Mouse (Mus musculus) urinary bladder, adult 18-20 months (tissue): ENCODE results near the gene Gm13279.
"Not testable (repeated sequence)": the region's sequence is repeated elsewhere in the genome, so short reads cannot be mapped to it uniquely, and the experiment has no call there.

ENCODE experiments used
- DNase-seq, 2 experiments: peaks; one replicate each; pipeline ENCODE4 v3.0.0; 2022; ENCODE audit warnings: low spot score in 2 of 2, mixed read lengths in 2 of 2

The Gm13279 gene

GRCm38 (mm10) chr4:88793936-88794675, 3.1 kb upstream of the Gm13279 start, which contains the start of gene Gm13275:
Gene Gm13275 (plus strand): TSS chr4:88794487.
- DNase-seq = peak; percentile 75 to 100

DNA sequence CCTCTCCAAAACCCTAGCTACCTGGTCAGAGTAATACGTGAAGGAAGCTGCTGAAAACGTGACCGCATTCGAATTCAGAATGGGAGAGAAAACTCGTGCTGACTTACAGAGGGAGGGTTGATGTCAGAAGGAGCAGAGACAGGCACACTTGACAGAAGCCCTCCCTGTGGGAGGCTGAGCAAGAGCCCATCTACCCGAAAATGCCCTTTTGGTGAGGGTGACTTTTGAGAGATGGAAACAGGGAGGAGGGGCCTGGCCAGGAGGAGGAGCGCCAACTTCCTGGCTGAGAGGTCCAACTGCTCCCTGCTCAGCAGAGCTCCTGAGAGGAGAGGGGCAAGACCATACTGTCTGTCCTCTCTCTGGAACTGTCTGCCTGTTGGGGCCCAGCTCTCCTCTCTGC, 2.2 kb downstream of the Gm13279 start, which contains the start of gene Gm13285:
Gene Gm13285, plus strand, starts transcription at position 301 of the 400 bp plus-strand sequence.
- not testable (repeated sequence) for DNase-seq

GRCm38 (mm10) chr4:88802954-88803353, 5.8 kb downstream of the Gm13279 start, which contains the start of gene Gm13287:
Gene Gm13287 (plus strand): TSS chr4:88803254.
- DNase-seq = not testable (repeated sequence)

DNA sequence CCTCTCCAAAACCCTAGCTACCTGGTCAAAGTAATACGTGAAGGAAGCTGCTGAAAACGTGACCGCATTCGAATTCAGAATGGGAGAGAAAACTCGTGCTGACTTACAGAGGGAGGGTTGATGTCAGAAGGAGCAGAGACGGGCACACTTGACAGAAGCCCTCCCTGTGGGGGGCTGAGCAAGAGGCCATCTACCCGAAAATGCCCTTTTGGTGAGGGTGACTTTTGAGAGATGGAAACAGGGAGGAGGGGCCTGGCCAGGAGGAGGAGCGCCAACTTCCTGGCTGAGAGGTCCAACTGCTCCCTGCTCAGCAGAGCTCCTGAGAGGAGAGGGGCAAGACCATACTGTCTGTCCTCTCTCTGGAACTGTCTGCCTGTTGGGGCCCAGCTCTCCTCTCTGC, 8.0 kb downstream of the Gm13279 start, which contains the start of gene Gm13288:
Gene Gm13288, plus strand, starts transcription at position 301 of the 400 bp plus-strand sequence.
- DNase-seq = not testable (repeated sequence)

DNA sequence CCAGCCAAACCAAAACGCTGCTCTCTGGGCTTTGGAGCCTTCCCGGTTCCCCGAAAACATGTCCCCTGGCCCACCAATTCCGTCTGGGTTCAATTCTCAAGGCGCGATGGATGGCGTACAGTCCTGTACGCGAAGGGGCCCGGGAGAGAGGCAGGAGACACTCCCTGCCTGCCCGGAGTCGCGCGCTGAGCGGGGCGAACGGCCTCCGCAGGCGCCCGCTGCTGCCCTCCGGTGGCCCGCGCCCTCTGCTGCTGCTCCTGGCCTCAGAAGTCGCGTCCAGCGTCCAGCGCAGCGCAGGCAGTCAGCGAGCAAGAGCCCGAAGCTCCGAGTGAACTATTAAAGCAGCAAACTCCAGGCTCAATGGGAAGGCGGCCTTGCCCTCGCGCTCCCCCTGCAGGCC, 8.6 kb downstream of the Gm13279 start:
- peak in 1 of 2 experiments; percentile 18 for DNase-seq

DNA sequence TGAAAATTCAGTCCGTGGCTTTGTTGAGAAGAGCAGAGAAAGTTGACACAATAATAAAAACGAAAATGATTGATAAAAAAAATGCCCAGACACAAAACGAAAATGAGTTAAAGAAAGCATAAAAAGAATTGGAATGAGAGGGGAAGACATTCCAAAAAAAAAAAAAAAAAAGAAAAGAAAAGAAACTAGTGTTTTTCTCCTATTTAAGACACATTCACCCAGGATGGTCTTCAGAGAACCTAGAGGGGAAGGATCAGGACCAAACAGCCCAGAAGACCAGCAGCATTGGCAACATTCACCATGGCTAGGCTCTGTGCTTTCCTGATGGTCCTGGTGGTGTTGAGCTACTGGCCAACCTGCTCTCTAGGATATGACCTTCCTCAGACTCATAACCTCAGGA, 18.7 kb downstream of the Gm13279 start, which contains the start of gene Ifna7:
Gene Ifna7, plus strand, starts transcription at position 301 of the 400 bp plus-strand sequence.
- DNase-seq = no peak

GRCm38 (mm10) chr4:88819659-88820058, 22.5 kb downstream of the Gm13279 start, which contains the start of gene Ifna11:
Gene Ifna11 (plus strand): TSS chr4:88819959.
- no peak for DNase-seq

DNA sequence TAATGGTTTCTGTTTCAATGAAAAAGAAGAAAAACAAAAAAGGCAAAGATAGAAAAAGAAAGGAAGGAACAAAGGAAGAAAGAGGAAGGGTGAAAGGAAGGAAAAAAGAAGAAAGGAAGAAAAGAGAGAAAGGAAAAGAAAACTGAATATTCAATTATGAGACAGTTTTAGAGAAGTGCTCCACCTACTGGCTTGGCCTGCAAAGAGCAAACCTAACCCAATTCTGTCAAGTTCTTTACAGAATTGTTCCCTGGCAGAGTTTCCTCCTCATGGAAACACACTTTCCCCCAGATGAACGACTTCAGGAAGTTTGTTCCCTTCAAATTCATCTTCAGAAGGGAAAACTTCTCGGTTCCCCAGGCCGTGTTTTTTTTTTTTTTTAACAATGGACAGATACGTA, 25.8 kb downstream of the Gm13279 start:
- no peak for DNase-seq

DNA sequence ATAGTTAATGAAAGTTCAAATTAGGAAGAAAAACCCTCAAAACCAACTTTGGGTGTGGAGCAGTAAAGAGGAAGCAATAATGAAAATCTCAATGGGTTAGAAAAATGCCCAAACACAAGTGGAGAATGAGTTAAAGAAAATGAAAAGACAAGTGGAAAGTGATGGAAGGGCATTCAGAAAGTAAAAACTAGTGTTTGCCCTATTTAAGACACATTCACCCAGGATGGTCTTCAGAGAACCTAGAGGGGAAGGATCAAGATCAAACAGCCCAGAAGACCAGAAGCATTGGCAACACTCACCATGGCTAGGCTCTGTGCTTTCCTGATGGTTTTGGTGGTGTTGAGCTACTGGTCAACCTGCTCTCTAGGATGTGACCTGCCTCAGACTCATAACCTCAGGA, 29.9 kb downstream of the Gm13279 start, which contains the start of gene Ifna6:
Gene Ifna6, plus strand, starts transcription at position 301 of the 400 bp plus-strand sequence.
- not testable (repeated sequence) for DNase-seq

DNA sequence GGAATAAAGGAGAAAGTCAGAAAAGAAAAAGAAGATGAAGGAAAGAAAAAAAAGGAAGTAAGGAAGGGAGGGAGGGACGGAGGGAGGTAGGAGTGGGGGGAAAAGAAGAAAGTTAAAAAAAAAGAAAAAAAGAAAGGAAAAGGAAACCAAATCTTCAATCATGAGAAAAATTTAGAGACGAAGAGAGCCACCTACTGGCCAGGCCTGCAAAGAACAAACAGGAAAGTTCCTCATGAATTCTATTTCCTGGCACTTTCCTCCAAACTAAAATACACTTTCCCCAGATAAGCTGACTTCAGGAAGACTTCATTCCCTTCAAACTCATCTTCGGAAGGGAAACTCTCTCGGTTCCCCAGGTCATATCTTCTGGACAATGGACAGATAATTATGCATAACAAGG, 33.3 kb downstream of the Gm13279 start:
- DNase-seq = peak in 1 of 2 experiments; percentile 15

GRCm38 (mm10) chr4:88835225-88835624, 38.0 kb downstream of the Gm13279 start, which contains the start of gene Ifna5:
Gene Ifna5 (plus strand): TSS chr4:88835525.
- not testable (repeated sequence) for DNase-seq

DNA sequence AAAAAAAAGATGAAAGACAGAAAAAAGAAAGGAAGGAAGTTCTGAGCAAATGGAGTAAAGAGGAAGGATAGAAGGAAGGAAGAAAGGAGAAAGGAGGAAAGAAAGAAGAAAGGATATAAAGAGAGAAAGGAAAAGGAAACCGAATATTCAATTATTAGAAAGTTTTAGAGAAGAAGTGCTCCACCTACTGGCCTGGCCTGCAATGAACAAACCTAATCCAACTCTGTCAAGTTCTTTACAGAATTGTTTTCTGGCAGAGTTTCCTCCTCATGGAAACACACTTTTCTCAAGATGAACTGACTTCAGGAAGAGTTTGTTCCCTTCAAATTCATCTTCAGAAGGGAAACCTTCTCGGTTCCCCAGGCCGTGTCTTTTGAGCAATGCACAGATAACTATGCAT, 41.6 kb downstream of the Gm13279 start:
- DNase-seq = no peak

GRCm38 (mm10) chr4:88840058-88840457, 42.9 kb downstream of the Gm13279 start:
- DNase-seq = no peak

GRCm38 (mm10) chr4:88841438-88841911, 44.3 kb downstream of the Gm13279 start, which contains the start of gene Ifna4:
Gene Ifna4 (plus strand): TSS chr4:88841861.
- no peak for DNase-seq

DNA sequence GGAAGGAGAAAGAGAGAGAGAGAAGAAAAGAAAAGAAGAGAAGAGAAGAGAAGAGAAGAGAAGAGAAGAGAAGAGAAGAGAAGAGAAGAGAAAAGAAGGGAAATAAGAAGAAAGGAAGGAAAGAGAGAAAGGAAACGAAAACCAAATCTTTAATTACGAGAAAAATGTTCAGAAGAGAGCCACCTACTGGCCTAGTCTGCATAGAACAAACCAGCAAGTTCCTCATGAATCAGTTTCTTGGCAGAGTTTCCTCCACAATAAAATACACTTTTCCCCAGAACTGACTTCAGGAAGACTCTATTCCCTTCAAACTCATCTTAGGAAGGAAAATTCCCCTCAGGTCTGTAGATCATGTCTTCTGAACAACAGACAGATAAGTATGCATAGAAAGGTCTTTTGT, 48.1 kb downstream of the Gm13279 start:
- DNase-seq = no peak
